Mouse (Mus musculus): Measurements from ENCODE around the gene Sergef. TPM values are rescaled to one million over a fixed set of nuclear protein-coding genes. Genes with fewer than 3 reads are reported as not detected.
A peak's percentile ranks its signal among the peaks of the same experiment; 100 is the strongest.

Sergef gene
- polyA plus RNA-seq, 2 experiments = 3.3 to 5.5 TPM

DNA sequence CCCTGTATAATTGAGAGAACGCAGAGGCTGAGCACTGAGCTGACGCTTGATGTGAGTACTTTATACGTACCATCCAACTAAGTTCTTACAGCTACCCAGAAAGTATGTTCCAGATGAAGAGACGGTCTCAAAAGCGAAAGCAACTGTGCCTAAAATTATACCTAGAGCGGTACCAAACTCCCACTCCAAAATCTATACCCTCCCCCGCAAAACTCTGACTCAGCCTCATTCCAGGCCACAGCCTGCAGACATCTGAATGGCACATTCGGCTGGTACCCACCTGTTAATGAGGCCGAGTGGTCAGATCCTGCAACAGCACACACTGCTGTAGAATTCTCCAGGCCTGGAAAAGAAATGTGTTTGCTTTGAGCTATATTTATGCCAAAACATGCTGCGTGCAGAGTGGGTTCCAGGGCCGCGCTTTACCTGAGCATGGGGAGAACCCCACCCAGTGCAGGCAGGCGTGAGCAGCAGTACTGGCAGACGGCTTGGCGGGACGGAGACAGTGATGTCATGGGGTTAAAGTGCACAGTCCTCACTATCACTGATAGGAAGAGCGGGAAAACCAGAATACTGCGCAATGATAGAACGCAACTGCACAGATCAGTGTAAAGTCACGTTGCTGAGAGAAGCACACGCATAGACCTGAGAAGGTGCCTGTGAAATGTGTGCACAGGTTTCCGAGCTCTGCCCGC, 21.0 kb downstream of the Sergef start:
- Histone ChIP-seq H3K36me3 (replicated peaks; ENCODE audit: control insufficient read depth, insufficient read depth, low read depth) (no peaks in the 10 kb centered on the region), H3K4me1 (replicated peaks; ENCODE audit: control insufficient read depth in 2 of 2, insufficient read depth in 2 of 2, low read length in 1 of 2) (peaks cover 0 to 9% of the 10 kb centered on the region in 2 experiments; a peak in 1 of 4 replicates), H3K27ac (no peak overlapping the region), H3K9ac (replicated peaks) (no peak overlapping the region), H3K4me3 (ENCODE audit: insufficient read depth in 1 of 2, low read depth in 2 of 2, low read length in 2 of 2) (no peak overlapping the region), H3K27me3 (ENCODE audit: control insufficient read depth, insufficient read depth, low read length) (no peaks in the 10 kb centered on the region), H3K9me3 (ENCODE audit: control insufficient read depth, low read length) (no peaks in the 10 kb centered on the region), H3K4me2 (ENCODE audit: low read depth) (no peak overlapping the region)
- DNase-seq (ENCODE audit: low read depth in 3 of 3, low spot score in 3 of 3) (no peak), ATAC-seq (ENCODE audit: insufficient read depth) (no peak)
- 80% methylated on average over 23 of the region's 23 CpGs for WGBS (ENCODE audit: insufficient replicate concordance)
- TF ChIP-seq EP300 (IDR thresholded peaks at IDR 0.05; ENCODE audit: low read depth) = no peak
- TF ChIP-seq CTCF (IDR thresholded peaks at IDR 0.05; ENCODE audit: low read depth) = no peak

DNA sequence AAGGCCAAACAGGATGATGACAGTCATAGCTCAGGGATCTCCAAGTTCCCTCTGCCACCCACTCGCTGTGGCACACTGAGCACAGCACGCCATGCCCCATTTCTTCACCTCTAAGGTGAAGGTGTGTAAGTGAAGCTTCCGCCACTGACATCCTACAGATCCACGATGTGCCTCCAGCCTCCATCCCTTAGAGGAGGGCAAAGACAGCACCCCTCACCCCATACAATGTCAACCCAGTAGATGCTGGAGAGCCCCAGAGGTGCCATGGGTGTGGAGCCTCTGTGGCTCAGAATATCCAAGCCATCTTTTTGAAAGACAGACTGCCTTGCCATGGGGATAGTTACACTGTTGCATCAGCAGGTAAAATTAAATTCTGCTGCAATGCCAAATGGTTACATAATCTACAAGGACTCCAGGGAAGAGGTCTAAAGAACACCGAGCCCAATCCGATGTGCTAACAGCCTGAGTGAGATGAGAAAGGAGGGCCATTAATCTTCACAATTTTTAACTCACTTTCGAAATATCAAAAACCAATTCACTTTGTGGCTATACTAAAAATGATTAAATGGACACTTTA, 23.1 kb downstream of the Sergef start:
- H3K27ac ChIP-seq = no peak overlapping the region
- H3K9me3 ChIP-seq (ENCODE audit: control insufficient read depth, low read length) = no peaks in the 10 kb centered on the region
- no peak for ATAC-seq (ENCODE audit: insufficient read depth)
- no peak for DNase-seq (ENCODE audit: low read depth in 3 of 3, low spot score in 3 of 3)
- peaks cover 0 to 9% of the 10 kb centered on the region in 2 experiments; a peak in 1 of 4 replicates for H3K4me1 ChIP-seq (replicated peaks; ENCODE audit: control insufficient read depth in 2 of 2, insufficient read depth in 2 of 2, low read length in 1 of 2)
- H3K4me3 ChIP-seq (ENCODE audit: insufficient read depth in 1 of 2, low read depth in 2 of 2, low read length in 2 of 2) = no peak overlapping the region
- TF ChIP-seq EP300 (IDR thresholded peaks at IDR 0.05; ENCODE audit: low read depth) = no peak
- no peak for TF ChIP-seq CTCF (IDR thresholded peaks at IDR 0.05; ENCODE audit: low read depth)
- no peaks in the 10 kb centered on the region for H3K36me3 ChIP-seq (replicated peaks; ENCODE audit: control insufficient read depth, insufficient read depth, low read depth)
- no peaks in the 10 kb centered on the region for H3K27me3 ChIP-seq (ENCODE audit: control insufficient read depth, insufficient read depth, low read length)
- WGBS (ENCODE audit: insufficient replicate concordance) = 70% methylated on average over 7 of the region's 7 CpGs
- no peak overlapping the region for H3K4me2 ChIP-seq (ENCODE audit: low read depth)
- no peak overlapping the region for H3K9ac ChIP-seq (replicated peaks)

DNA sequence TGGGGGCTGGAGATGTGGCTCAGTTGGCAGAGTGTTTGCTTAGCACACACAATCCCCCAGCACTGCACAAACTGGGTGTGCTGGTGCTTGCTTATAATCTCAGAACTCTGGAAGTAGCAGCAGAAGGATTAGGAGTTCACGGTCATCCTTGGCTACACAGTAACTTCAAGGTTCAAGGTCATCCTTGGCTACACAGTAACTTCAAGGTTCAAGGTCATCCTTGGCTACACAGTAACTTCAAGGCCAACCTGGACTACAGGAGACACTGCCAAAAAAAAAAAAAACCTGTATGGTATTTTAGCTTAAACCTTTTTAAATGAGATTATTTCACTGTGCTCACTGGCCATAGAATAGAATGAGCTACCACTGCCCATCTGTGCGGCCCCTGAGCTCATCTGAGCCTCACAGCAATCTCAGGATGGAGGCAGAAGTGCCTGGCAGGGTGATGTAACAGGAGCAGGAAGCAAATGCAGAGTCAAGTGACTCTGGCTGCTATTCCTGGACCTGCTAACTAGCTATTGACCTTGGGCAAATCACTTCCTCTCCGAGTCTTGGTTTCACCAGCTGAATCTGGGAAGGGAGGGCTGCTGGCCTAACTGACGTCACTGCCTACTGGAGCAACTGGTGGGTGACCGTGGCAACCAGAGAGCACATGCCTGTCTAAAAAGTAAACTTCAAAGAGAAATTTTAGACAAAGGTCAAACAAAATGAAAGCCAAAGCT, 24.2 kb downstream of the Sergef start:
- Histone ChIP-seq H3K36me3 (replicated peaks; ENCODE audit: control insufficient read depth, insufficient read depth, low read depth) (no peaks in the 10 kb centered on the region), H3K4me2 (ENCODE audit: low read depth) (no peak overlapping the region), H3K4me3 (ENCODE audit: insufficient read depth in 1 of 2, low read depth in 2 of 2, low read length in 2 of 2) (no peak overlapping the region), H3K9me3 (ENCODE audit: control insufficient read depth, low read length) (no peaks in the 10 kb centered on the region), H3K27me3 (ENCODE audit: control insufficient read depth, insufficient read depth, low read length) (no peaks in the 10 kb centered on the region), H3K9ac (replicated peaks) (no peak overlapping the region), H3K27ac (no peak overlapping the region), H3K4me1 (replicated peaks; ENCODE audit: control insufficient read depth in 2 of 2, insufficient read depth in 2 of 2, low read length in 1 of 2) (peaks cover 0 to 9% of the 10 kb centered on the region in 2 experiments; a peak in 1 of 4 replicates)
- peak in 1 of 3 experiments; percentile 4 for DNase-seq (ENCODE audit: low read depth in 3 of 3, low spot score in 3 of 3)
- WGBS (ENCODE audit: insufficient replicate concordance) = 43% methylated on average over 5 of the region's 5 CpGs
- TF ChIP-seq CTCF (IDR thresholded peaks at IDR 0.05; ENCODE audit: low read depth) = no peak
- TF ChIP-seq EP300 (IDR thresholded peaks at IDR 0.05; ENCODE audit: low read depth) = no peak
- ATAC-seq (ENCODE audit: insufficient read depth) = peak; percentile 33; the same call in 1 of the 2 replicates

DNA sequence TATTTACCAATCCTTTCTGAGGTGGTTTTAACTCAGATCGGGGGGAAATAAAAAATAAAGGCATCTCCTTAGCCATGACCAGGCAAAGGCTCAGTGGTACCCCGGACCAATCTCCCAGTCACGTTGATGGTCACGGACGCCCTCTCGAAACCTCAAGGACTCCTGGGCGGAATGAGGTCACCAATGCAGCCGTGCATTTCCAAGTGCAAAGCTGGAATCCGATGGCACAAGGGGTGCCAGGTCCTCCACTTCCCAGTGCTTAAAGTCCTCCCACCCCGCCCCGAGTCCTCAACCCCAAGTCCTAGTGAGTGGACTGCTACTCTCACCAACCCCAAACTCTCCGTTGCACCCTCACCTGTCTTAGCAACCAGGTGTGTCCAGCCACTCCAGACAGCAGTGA, 25.3 kb downstream of the Sergef start:
- DNase-seq (ENCODE audit: low read depth in 3 of 3, low spot score in 3 of 3) = no peak
- no peak overlapping the region for H3K27ac ChIP-seq
- no peaks in the 10 kb centered on the region for H3K9me3 ChIP-seq (ENCODE audit: control insufficient read depth, low read length)
- H3K4me2 ChIP-seq (ENCODE audit: low read depth) = no peak overlapping the region
- TF ChIP-seq CTCF (IDR thresholded peaks at IDR 0.05; ENCODE audit: low read depth) (no peak), EP300 (IDR thresholded peaks at IDR 0.05; ENCODE audit: low read depth) (no peak)
- ATAC-seq (ENCODE audit: insufficient read depth) = no peak
- WGBS (ENCODE audit: insufficient replicate concordance) = 74% methylated on average over 12 of the region's 12 CpGs
- no peak overlapping the region for H3K9ac ChIP-seq (replicated peaks)
- peaks cover 0 to 9% of the 10 kb centered on the region in 2 experiments; a peak in 1 of 4 replicates for H3K4me1 ChIP-seq (replicated peaks; ENCODE audit: control insufficient read depth in 2 of 2, insufficient read depth in 2 of 2, low read length in 1 of 2)
- no peaks in the 10 kb centered on the region for H3K27me3 ChIP-seq (ENCODE audit: control insufficient read depth, insufficient read depth, low read length)
- no peak overlapping the region for H3K4me3 ChIP-seq (ENCODE audit: insufficient read depth in 1 of 2, low read depth in 2 of 2, low read length in 2 of 2)
- no peaks in the 10 kb centered on the region for H3K36me3 ChIP-seq (replicated peaks; ENCODE audit: control insufficient read depth, insufficient read depth, low read depth)

DNA sequence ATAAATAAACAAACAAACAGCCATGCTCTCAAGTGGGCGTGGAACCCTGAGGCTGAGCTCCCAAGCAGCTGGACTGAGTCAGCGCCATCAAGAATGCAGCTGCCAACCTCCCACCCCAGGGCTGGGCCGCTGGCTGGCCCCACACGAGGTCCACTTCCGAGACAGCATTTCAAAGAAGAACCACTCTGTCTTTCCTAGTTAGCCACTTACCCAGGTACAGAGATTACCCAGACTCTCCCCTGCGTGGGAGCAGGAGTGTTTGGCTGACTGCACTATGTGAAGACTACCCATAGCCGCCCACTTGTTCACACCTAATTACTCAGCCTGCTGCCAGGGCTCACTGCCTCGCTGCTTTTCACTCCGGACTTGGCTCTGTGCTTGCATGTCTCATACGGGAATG, 26.5 kb downstream of the Sergef start:
- WGBS (ENCODE audit: insufficient replicate concordance) = 78% methylated on average over 10 of the region's 10 CpGs
- Histone ChIP-seq H3K27ac (no peak overlapping the region), H3K4me2 (ENCODE audit: low read depth) (no peak overlapping the region), H3K9me3 (ENCODE audit: control insufficient read depth, low read length) (no peaks in the 10 kb centered on the region), H3K27me3 (ENCODE audit: control insufficient read depth, insufficient read depth, low read length) (no peaks in the 10 kb centered on the region), H3K4me1 (replicated peaks; ENCODE audit: control insufficient read depth in 2 of 2, insufficient read depth in 2 of 2, low read length in 1 of 2) (peaks cover 0 to 9% of the 10 kb centered on the region in 2 experiments; a peak in 1 of 4 replicates), H3K9ac (replicated peaks) (no peak overlapping the region), H3K36me3 (replicated peaks; ENCODE audit: control insufficient read depth, insufficient read depth, low read depth) (no peaks in the 10 kb centered on the region), H3K4me3 (ENCODE audit: insufficient read depth in 1 of 2, low read depth in 2 of 2, low read length in 2 of 2) (no peak overlapping the region)
- TF ChIP-seq CTCF (IDR thresholded peaks at IDR 0.05; ENCODE audit: low read depth) = no peak
- no peak for TF ChIP-seq EP300 (IDR thresholded peaks at IDR 0.05; ENCODE audit: low read depth)
- no peak for DNase-seq (ENCODE audit: low read depth in 3 of 3, low spot score in 3 of 3)
- ATAC-seq (ENCODE audit: insufficient read depth) = no peak

All from liver, embryonic 14.5 days (tissue).